Mouse (Mus musculus): ENCODE results near the gene Nae1. TPM values are rescaled to one million over a fixed set of nuclear protein-coding genes. Genes with fewer than 3 reads are reported as not detected.
"Not testable (repeated sequence)": the region's sequence is repeated elsewhere in the genome, so short reads cannot be mapped to it uniquely, and the experiment has no call there.

The Nae1 gene
- 10 to 100 TPM; 49.9 to 52.4 TPM for total RNA-seq (2021)
- long read RNA-seq, transcript Nae1-201 (20 exons, 1,808 nt): major isoform, 64 of 82 reads
- long read RNA-seq, partial matches to known transcripts: 6 of 82 reads
- long read RNA-seq, other reads (novel, unspliced or antisense): 11 of 82 reads

DNA sequence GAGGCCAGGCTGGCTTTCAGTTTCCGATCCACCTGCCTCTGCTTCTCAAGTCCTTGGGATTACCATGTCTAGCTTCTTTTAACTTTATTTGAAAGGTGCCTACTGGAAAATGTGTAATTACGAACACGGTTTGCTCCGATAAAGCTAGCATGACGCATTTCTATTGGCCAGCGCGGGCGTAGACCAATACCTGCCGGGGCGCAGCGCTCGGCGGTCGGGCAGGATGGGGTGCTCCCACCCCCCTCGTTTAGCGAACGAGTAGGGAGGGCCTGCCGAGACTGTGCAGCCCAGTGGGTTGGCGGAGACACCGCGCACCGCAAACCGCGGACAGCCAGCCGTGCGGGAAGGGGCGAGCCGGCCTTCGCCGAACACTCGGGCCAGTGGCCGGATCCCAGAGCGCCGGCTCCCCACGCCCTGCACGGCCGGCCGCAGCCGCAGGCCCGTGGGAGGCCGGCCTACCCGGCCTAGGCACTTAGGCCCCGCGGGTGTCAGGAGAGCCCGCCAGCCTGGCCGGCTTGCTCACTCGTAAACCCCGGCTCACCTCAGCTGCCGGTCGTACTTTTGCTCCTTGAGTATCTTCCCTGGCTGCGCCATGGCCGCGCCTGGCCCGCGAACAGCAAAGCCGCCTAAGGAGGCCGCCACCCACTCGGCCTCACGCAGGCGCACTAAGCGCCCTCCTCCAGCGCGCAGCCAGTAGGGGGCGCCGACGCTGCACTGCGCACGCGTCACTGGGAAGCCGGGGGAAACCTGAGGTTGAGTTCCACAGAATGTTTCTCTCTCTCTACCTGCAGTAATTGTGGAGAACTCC, at the start of gene Nae1, which contains the start of gene Car7:
Gene Nae1 (minus strand): TSS at position 667 of the 808 bp plus-strand sequence.
Gene Car7 (plus strand): TSS at position 719 of the 808 bp plus-strand sequence.
- peak; percentile 96 to 97 for DNase-seq (ENCODE audit: low spot score in 2 of 2)

- DNase-seq (ENCODE audit: low spot score in 2 of 2): not testable (repeated sequence)
These were observed 43.2 kb upstream of the Nae1 start for GRCm38 (mm10) chr8:104577606-104578005.

GRCm38 (mm10) chr8:104576820-104577219, 42.4 kb upstream of the Nae1 start:
- no peak for DNase-seq (ENCODE audit: low spot score in 2 of 2)

- DNase-seq (ENCODE audit: low spot score in 2 of 2): peak; percentile 81 to 87
These were observed 36.3 kb upstream of the Nae1 start for GRCm38 (mm10) chr8:104570436-104571343.

GRCm38 (mm10) chr8:104569559-104569958, 35.1 kb upstream of the Nae1 start:
- DNase-seq (ENCODE audit: low spot score in 2 of 2): no peak

GRCm38 (mm10) chr8:104565457-104565798, 31.0 kb upstream of the Nae1 start:
- DNase-seq (ENCODE audit: low spot score in 2 of 2): no peak

GRCm38 (mm10) chr8:104564633-104565456, 30.4 kb upstream of the Nae1 start:
- DNase-seq (ENCODE audit: low spot score in 2 of 2): peak; percentile 90 to 91

- no peak for DNase-seq (ENCODE audit: low spot score in 2 of 2)
These were observed 26.3 kb upstream of the Nae1 start for GRCm38 (mm10) chr8:104560731-104561130.

- DNase-seq (ENCODE audit: low spot score in 2 of 2): no peak
These were observed 22.8 kb upstream of the Nae1 start for GRCm38 (mm10) chr8:104557226-104557625.

DNA sequence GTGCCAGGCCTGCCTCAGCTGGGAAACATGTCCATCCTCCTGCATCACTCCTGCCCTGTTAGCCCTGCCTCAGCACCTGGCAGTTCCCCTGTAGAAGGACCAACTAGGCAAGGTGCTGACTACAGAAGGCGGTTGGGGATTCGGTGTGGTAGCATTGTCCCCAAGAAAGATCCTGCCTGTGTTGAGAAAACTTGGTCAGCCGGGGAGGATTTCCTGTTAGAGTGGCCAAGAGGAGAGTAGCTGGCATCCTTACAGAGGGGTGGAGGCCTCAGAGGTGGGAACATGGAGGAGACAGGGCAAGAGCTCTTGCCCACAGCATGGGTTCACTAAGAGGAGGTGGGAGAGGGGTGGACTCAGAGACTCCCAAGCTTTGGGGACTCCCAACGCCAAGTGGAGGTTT, 20.8 kb upstream of the Nae1 start:
- no peak for DNase-seq (ENCODE audit: low spot score in 2 of 2)

DNA sequence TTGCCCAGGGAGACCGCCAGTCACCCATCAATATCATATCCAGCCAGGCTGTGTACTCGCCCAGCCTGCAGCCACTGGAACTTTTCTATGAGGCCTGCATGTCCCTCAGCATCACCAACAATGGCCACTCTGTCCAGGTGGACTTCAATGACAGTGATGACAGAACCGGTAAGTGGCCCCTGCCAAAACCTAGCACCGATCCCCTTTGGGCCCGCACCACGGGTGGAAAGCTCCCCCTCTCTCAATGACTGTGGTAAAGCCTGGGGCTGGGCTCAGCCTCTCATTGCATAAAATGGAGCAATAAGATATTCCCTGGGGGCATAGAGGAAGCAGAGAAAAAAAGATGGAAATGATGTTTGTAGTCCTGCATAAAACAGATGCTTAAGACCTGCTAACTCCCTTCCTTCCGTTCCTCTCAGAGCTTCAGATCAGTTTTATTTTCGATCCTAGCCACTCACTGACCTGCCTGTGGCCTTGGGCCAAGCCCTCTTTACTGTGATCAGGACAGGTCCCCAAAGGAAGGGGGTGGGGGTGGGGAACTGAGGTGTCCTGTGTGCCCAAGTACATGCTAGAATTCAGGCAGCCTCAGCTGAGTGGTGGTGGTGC, 9.1 kb upstream of the Nae1 start:
- no peak for DNase-seq (ENCODE audit: low spot score in 2 of 2)

DNA sequence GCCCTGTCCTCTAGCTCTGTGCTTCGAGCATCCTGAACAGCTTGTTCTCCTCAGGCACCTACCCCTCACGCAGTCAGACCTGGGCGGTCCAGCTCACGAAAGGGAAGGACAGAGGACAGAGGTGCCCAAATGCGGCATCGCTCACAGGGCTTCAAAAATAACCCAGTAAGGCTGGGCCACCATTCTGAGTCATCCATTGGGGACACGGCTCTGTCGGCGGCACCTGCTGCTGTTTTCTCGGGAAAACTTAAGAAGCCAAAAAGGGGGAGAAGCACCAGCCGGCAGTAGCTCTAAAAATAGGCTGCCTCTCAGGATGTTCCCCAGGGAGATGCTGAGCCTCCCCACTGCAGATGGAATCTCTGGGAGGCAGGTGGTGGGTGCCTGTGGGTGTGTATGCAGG, 7.7 kb upstream of the Nae1 start:
- peak; percentile 34 to 40 for DNase-seq (ENCODE audit: low spot score in 2 of 2)

DNA sequence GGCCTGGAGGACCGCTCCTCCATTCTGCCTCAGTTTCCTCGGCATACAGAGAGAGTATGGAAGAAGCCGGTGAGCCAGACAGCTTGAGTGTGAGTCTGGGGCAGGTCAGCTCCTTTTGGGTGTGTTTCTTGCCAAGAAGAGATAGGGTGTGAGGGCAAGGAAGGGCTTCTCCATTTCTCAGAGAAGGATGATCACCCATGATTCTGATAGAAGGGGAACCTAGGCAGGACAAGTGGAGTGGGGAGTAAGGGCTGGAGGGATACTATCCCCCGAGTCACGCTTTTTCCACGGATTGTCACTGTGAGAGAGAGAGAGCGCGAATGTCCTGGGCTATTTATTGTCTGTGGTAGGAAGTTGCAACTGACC, 7.1 kb upstream of the Nae1 start:
- no peak for DNase-seq (ENCODE audit: low spot score in 2 of 2)

DNA sequence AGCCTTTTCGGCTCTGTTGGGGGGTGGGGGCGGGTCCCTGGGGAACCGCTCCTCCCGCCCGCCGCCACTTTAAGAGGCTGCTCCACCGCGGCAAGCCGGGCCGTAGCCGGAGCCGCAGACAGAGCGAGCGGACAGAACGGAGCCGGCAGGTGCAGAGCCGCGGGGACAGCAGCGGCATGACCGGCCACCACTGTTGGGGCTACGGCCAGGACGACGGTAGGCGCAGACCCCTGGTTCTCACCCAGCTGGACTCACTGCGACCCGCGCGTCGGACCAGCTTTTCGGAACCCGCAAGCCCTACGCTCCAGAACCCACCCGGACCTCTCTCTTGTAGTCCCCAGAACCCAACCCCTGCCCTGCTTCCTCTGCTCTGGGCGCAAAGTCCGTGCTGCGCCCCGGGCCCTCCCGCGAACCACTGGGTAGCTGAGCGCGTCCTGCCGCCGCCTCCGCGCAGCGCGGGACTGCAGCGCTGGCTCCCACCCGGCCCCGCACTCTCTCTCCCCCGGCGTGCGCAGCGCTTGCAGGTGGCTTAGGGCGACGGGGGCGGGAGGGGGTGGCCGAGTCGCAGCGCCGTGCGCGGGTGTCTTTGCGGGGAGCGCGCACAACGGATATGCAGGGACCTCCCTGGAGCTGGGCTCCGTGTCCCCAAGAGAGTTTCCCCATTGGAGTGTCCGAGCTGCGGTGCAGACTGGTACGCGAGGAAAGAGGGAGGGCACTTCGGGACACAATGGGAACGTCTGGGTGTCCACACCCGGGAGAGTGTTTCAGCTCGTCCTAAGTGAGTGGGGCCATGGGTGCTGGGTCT, 6.5 kb upstream of the Nae1 start:
- peak; percentile 26 to 51 for DNase-seq (ENCODE audit: low spot score in 2 of 2)

- no peak for DNase-seq (ENCODE audit: low spot score in 2 of 2)
These were observed 5.8 kb upstream of the Nae1 start for GRCm38 (mm10) chr8:104540238-104540637.

DNA sequence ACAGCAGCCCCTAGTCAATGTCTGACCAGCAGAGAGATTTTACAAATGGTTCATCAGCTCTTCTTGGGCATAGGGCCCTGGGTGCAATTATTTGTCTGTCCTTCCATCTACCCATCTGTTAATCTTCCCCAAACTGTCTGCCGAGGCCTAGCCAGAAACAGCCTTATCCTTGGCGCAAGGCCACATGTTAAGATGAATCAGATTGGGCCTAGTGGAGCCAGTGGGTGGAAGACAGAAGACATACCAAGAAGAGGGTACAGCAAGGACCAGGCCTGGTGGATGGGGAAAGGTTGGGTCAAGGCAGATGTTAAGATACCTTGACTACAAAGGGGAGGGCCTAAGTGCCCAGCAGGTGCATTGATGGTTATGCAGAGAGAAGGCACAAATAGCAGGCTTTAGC, 5.1 kb upstream of the Nae1 start:
- peak; percentile 26 to 42 for DNase-seq (ENCODE audit: low spot score in 2 of 2)

GRCm38 (mm10) chr8:104538896-104539295, 4.5 kb upstream of the Nae1 start:
- DNase-seq (ENCODE audit: low spot score in 2 of 2): no peak

GRCm38 (mm10) chr8:104536028-104536427, 1.6 kb upstream of the Nae1 start:
- no peak for DNase-seq (ENCODE audit: low spot score in 2 of 2)

- no peak for DNase-seq (ENCODE audit: low spot score in 2 of 2)
These were observed 941 bp upstream of the Nae1 start for GRCm38 (mm10) chr8:104535378-104535777.

DNA sequence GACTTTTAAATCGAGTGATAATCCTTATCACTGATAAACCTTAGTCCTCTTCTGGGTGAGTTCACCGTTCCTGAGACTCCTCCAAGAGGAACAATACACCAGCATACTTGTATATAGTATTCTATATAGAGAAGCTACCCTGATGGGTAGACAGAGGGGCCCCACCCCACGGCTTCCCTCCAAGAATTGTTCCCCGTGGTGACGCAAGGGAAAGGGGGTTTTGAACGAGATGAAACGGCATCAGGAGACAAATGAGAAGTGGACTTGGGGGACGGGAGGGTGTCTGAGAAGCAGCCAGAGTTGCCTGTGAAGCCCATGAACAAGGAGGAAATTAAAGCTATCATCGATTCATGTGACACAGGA, 323 bp upstream of the Nae1 start:
- DNase-seq (ENCODE audit: low spot score in 2 of 2): no peak

Measured in layer of hippocampus, postnatal 10 days (tissue).